Comparison of ENCODE assay signal across 12 mouse cellular contexts in genomic region chr10:94329962-94330361, GRCm38 (mm10). TPM values are rescaled to one million over a fixed set of nuclear protein-coding genes. Genes with fewer than 3 reads are reported as not detected.
DNase-seq lines count a peak whose midpoint lies in the region; ATAC-seq and TF ChIP-seq lines count a peak whose summit lies in the region.
"Had no signal": no experiment of that assay in that cellular context is flagged by ENCODE, and none has a peak within 500 bp of the region (broad histone marks: within the 10 kb centered on the region; RNA-seq: fewer than 3 reads in every experiment).

No protein-coding gene starts in this region.

- 0 out of 2 replicates have a peak, but pooled peaks cover under 1% of the 10 kb centered on the region for H3K9me3 ChIP-seq in limb, embryonic 14.5 days (ENCODE audit: control insufficient read depth, low read length)
- no peaks in the 10 kb centered on the region for H3K9me3 ChIP-seq in limb, embryonic 10.5 days (replicated peaks)

- no peak overlapping the region for H3K4me3 ChIP-seq in limb, embryonic 14.5 days (replicated peaks; ENCODE audit: low read length)
- H3K4me3 ChIP-seq in limb, embryonic 10.5 days, result no peak overlapping the region
- H3K4me3 ChIP-seq in thymus, adult 2 months (ENCODE audit: control insufficient read depth, insufficient read depth, low read length), result no peak overlapping the region

- H3K4me2 ChIP-seq in limb, embryonic 14.5 days (replicated peaks; ENCODE audit: low read depth, low read length, severe bottlenecking), result no peak overlapping the region

- TF ChIP-seq POLR2A in limb, embryonic 14.5 days (IDR thresholded peaks at IDR 0.05; ENCODE audit: borderline replicate concordance, extremely low read depth, insufficient read depth, insufficient read length), result no peak
- no peak for TF ChIP-seq POLR2A in thymus, adult 2 months (IDR thresholded peaks at IDR 0.05; ENCODE audit: control insufficient read depth, extremely low read depth, insufficient read depth, low read length, poor library complexity)

- H3K4me1 ChIP-seq in limb, embryonic 14.5 days (ENCODE audit: control insufficient read depth, insufficient read depth, low read length), result 0 out of 2 replicates have a peak, but pooled peaks cover 6% of the 10 kb centered on the region
- H3K4me1 ChIP-seq in limb, embryonic 10.5 days, result no peaks in the 10 kb centered on the region
- H3K4me1 ChIP-seq in thymus, adult 2 months (replicated peaks; ENCODE audit: control insufficient read depth, insufficient read depth, low read length), result peaks cover 5% of the 10 kb centered on the region; the same call in 1 of the 2 replicates

- TF ChIP-seq CTCF in thymus, adult 2 months (IDR thresholded peaks at IDR 0.05; ENCODE audit: borderline replicate concordance, control insufficient read depth, extremely low read depth, insufficient read depth, low read length, poor library complexity), result no peak

- H3K9ac ChIP-seq in limb, embryonic 14.5 days (ENCODE audit: low read depth, low read length, severe bottlenecking), result no peak overlapping the region

- no peaks in the 10 kb centered on the region for H3K36me3 ChIP-seq in limb, embryonic 14.5 days (ENCODE audit: control insufficient read depth, insufficient read depth, low read length)
- no peaks in the 10 kb centered on the region for H3K36me3 ChIP-seq in limb, embryonic 10.5 days
- no peaks in the 10 kb centered on the region for H3K36me3 ChIP-seq in thymus, adult 2 months (ENCODE audit: control insufficient read depth, insufficient read depth, low read length)

- no peaks in the 10 kb centered on the region for H3K27me3 ChIP-seq in limb, embryonic 14.5 days (ENCODE audit: control insufficient read depth, insufficient read depth, low read length)
- no peaks in the 10 kb centered on the region for H3K27me3 ChIP-seq in limb, embryonic 10.5 days (ENCODE audit: low read depth, poor library complexity, severe bottlenecking)
- H3K27me3 ChIP-seq in thymus, adult 2 months (ENCODE audit: control insufficient read depth, insufficient read depth, low read length), result no peaks in the 10 kb centered on the region

- ATAC-seq in limb, embryonic 14.5 days (ENCODE audit: low FRiP score, low read depth), result no peak
- ATAC-seq: intestine, postnatal 0 days had no signal

- no peak overlapping the region for H3K27ac ChIP-seq in limb, embryonic 14.5 days (replicated peaks; ENCODE audit: low read depth, low read length)
- H3K27ac ChIP-seq in limb, embryonic 10.5 days, result no peak overlapping the region
- no peak overlapping the region for H3K27ac ChIP-seq in thymus, adult 2 months (ENCODE audit: control insufficient read depth, insufficient read depth, low read length)

- peak; percentile 50 to 64 for DNase-seq in cerebellum, postnatal 14 days
- DNase-seq in cerebellum, adult 8-10 months, result no peak
- peak; percentile 61 for DNase-seq in limb, embryonic 14.5 days (ENCODE audit: low spot score)
- no peak for DNase-seq in limb, embryonic 10.5 days (ENCODE audit: low spot score)
- peak; percentile 24 for DNase-seq in brain, adult 2 months (ENCODE audit: low read depth, low spot score)
- peak; percentile 52 for DNase-seq in kidney, postnatal 10 days
- no peak for DNase-seq in gastrocnemius, adult 18-20 months (ENCODE audit: low spot score)
- DNase-seq in thymus, adult 2 months, result no peak

- WGBS in limb, embryonic 14.5 days, result 31% methylated on average over 5 of the region's 5 CpGs
- 76% methylated on average over 5 of the region's 5 CpGs for whole genome bisulfite sequencing in limb, embryonic 10.5 days
- 42% methylated on average over 5 of the region's 5 CpGs for WGBS in thymus, adult 2 months

RNA-seq across cellular contexts. Expression of gene Tmcc3, which starts 18.2 kb away (rescaled TPM):
- polyA plus RNA-seq in limb, embryonic 14.5 days (2012; rRNA removed), result 10.5 and 10.7 TPM in 2 replicates
- polyA plus RNA-seq in limb, embryonic 14.5 days (2014; fragmentation: Nextera tagmentation; extraction: Ambion mirVana), result 17.5 and 18.2 TPM in 2 replicates
- 3.9 and 5.7 TPM in 2 replicates for polyA plus RNA-seq in limb, embryonic 10.5 days (2016; fragmentation: Nextera tagmentation; extraction: Ambion mirVana)
- 10 to 100 TPM; 19.8 to 21.4 TPM for total RNA-seq in gastrocnemius, adult 18-20 months (2021)
- 17.5 and 20.7 TPM in 2 replicates for polyA plus RNA-seq in thymus, adult 2 months (2012; rRNA removed)

RNA-seq across cellular contexts. Expression of gene Gm4792, which starts 31.5 kb away (rescaled TPM):
- 0.26 TPM in 1 of 2 replicates, not detected in the other for polyA plus RNA-seq in limb, embryonic 14.5 days (2012; rRNA removed)
- not detected in 2 replicates for polyA plus RNA-seq in limb, embryonic 14.5 days (2014; fragmentation: Nextera tagmentation; extraction: Ambion mirVana)
- not detected in 2 replicates for polyA plus RNA-seq in limb, embryonic 10.5 days (2016; fragmentation: Nextera tagmentation; extraction: Ambion mirVana)
- total RNA-seq in gastrocnemius, adult 18-20 months (2021), result under 1 TPM in 1 of 2 experiments, not detected in 1; 0.32 TPM
- polyA plus RNA-seq in thymus, adult 2 months (2012; rRNA removed), result not detected in 2 replicates
- polyA plus RNA-seq: C2C12; intestine, postnatal 0 days; liver, embryonic 16.5 days; testis, adult 2 months had no signal

Comparison
In these comparisons a context has a peak if more than half of its experiments do, and no peak if none do; other contexts are left out.
1. DNase-seq: peak in cerebellum, postnatal 14 days (2 of 2), limb, embryonic 14.5 days (single experiment), brain, adult 2 months (single experiment) and kidney, postnatal 10 days (single experiment); none in cerebellum, adult 8-10 months (single experiment), limb, embryonic 10.5 days (single experiment), gastrocnemius, adult 18-20 months (single experiment) and thymus, adult 2 months (single experiment).